Mouse (Mus musculus): ENCODE measurements at regions not wholly inside any gene's neighbourhood (a gene's known extent, or its start where the extent isn't known, plus 50 kb on each side); places are given as distances from the start of the nearest gene placed in this dataset.
A peak's percentile ranks its signal among the peaks of the same experiment; 100 is the strongest.

- whole genome bisulfite sequencing = 15% methylated on average over 4 of the region's 4 CpGs
- H3K4me1 ChIP-seq (ENCODE audit: control insufficient read depth, insufficient read depth, low read length) = peaks cover 14% of the 10 kb centered on the region
- no peak overlapping the region for H3K4me3 ChIP-seq (replicated peaks; ENCODE audit: insufficient read depth, low read depth, low read length)
- DNase-seq = peak; percentile 74 to 82
- H3K27ac ChIP-seq (ENCODE audit: insufficient read depth, low read length) = no peak overlapping the region; the same call in 1 of the 2 replicates
- no peaks in the 10 kb centered on the region for H3K27me3 ChIP-seq (ENCODE audit: control insufficient read depth, insufficient read depth, low read length)
- TF ChIP-seq POLR2A (IDR thresholded peaks at IDR 0.05; ENCODE audit: borderline replicate concordance, insufficient read depth, low read length) (no peak), CTCF (IDR thresholded peaks at IDR 0.05; ENCODE audit: borderline replicate concordance, insufficient read depth, low read depth, low read length) (no peak)
Measured at GRCm38 (mm10) chr8:86224851-86225250, 355.6 kb downstream of the Abcc12 start.

DNA sequence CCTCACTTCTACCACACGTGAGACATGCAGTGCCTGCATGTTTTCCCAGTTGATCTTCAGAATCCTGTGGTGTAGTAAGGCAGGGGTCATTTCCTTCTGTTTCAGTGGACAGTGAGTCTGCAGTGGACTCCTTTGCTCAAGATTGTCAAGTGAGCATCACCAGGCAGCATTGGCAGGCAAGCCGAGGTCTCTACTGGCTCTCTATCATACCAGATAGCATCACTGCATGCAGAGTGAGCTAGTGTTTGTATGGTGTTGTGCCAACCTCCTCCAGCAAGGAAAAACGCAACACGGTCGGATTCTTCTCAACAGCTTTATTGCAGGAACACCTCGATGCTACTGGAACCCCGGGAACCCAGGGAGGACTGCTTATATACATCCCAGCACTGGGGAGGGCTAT, 357.8 kb downstream of the Abcc12 start:
- peak; percentile 41 to 46 for DNase-seq
- Histone ChIP-seq H3K27me3 (ENCODE audit: control insufficient read depth, insufficient read depth, low read length) (no peaks in the 10 kb centered on the region), H3K27ac (ENCODE audit: insufficient read depth, low read length) (peak overlapping the region; percentile 45; the same call in 1 of the 2 replicates), H3K4me3 (replicated peaks; ENCODE audit: insufficient read depth, low read depth, low read length) (no peak overlapping the region), H3K4me1 (ENCODE audit: control insufficient read depth, insufficient read depth, low read length) (peaks cover 14% of the 10 kb centered on the region)
- no peak for TF ChIP-seq CTCF (IDR thresholded peaks at IDR 0.05; ENCODE audit: borderline replicate concordance, insufficient read depth, low read depth, low read length)
- no peak for TF ChIP-seq POLR2A (IDR thresholded peaks at IDR 0.05; ENCODE audit: borderline replicate concordance, insufficient read depth, low read length)
- 15% methylated on average over 7 of the region's 7 CpGs for WGBS

- no peaks in the 10 kb centered on the region for H3K27me3 ChIP-seq (ENCODE audit: control insufficient read depth, insufficient read depth, low read length)
- DNase-seq = peak; percentile 69 to 88
- WGBS = 12% methylated on average over 4 of the region's 4 CpGs
- peaks cover 14% of the 10 kb centered on the region for H3K4me1 ChIP-seq (ENCODE audit: control insufficient read depth, insufficient read depth, low read length)
- H3K4me3 ChIP-seq (replicated peaks; ENCODE audit: insufficient read depth, low read depth, low read length) = no peak overlapping the region
- TF ChIP-seq CTCF (IDR thresholded peaks at IDR 0.05; ENCODE audit: borderline replicate concordance, insufficient read depth, low read depth, low read length) = no peak
- TF ChIP-seq POLR2A (IDR thresholded peaks at IDR 0.05; ENCODE audit: borderline replicate concordance, insufficient read depth, low read length) = no peak
- peak overlapping the region; percentile 45; the same call in 1 of the 2 replicates for H3K27ac ChIP-seq (ENCODE audit: insufficient read depth, low read length)
Measured at GRCm38 (mm10) chr8:86222228-86222627, 358.3 kb downstream of the Abcc12 start.

DNA sequence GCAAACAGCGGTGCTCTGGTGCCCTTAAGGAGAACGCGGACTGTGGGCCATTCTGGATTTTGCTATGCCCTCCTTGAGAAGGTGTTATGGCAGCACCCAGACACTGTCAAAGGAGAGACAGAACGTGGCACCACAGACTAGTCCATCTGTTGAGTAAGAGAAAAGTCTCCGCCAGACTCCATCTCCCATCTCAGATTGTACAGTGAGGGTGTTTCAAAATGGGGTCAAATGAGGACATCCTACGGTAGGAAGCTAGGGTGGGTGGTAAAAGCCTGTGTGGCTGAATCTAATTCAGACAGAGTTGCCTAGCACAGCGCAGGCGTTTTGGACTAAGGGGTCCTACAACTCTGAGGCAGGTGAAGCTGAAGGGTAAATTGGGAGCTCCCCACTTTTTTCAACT, 366.1 kb downstream of the Abcc12 start:
- Histone ChIP-seq H3K4me3 (replicated peaks; ENCODE audit: insufficient read depth, low read depth, low read length) (no peak overlapping the region), H3K27me3 (ENCODE audit: control insufficient read depth, insufficient read depth, low read length) (no peaks in the 10 kb centered on the region), H3K27ac (ENCODE audit: insufficient read depth, low read length) (no peak overlapping the region), H3K4me1 (ENCODE audit: control insufficient read depth, insufficient read depth, low read length) (no peaks in the 10 kb centered on the region)
- no peak for DNase-seq
- 87% methylated on average over 8 of the region's 8 CpGs for WGBS
- TF ChIP-seq CTCF (IDR thresholded peaks at IDR 0.05; ENCODE audit: borderline replicate concordance, insufficient read depth, low read depth, low read length) = no peak

- DNase-seq = no peak
- no peak overlapping the region for H3K27ac ChIP-seq (ENCODE audit: insufficient read depth, low read length)
- H3K4me1 ChIP-seq (ENCODE audit: control insufficient read depth, insufficient read depth, low read length) = no peaks in the 10 kb centered on the region
- H3K4me3 ChIP-seq (replicated peaks; ENCODE audit: insufficient read depth, low read depth, low read length) = no peak overlapping the region
- 98% methylated on average over 2 of the region's 2 CpGs for WGBS
- H3K27me3 ChIP-seq (ENCODE audit: control insufficient read depth, insufficient read depth, low read length) = no peaks in the 10 kb centered on the region
- TF ChIP-seq CTCF (IDR thresholded peaks at IDR 0.05; ENCODE audit: borderline replicate concordance, insufficient read depth, low read depth, low read length) (no peak), POLR2A (IDR thresholded peaks at IDR 0.05; ENCODE audit: borderline replicate concordance, insufficient read depth, low read length) (no peak)
Measured at GRCm38 (mm10) chr8:86212461-86212860, 368.0 kb downstream of the Abcc12 start.

DNA sequence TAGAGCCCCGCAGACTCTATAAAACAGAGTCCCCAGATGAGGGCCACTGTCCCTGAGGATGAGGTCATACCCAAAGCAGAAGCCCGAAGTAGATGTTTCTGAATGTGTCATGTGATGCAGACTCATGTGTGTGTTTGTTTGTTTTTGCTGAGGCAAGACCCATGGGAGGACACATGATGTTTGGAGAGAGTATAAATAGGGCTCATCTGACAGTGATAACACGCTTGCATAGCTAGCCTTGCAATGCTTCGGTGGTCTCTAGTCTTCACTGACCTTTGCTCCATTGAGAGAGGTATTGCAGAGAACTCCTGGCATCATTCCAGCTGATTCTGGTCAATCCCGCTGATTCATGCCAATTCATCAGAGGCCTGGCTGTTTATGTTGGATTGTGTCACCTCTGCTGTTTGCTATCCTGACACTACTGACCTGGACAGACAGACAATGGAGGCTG, 368.1 kb downstream of the Phkb start:
- DNase-seq = no peak
- 66% methylated on average over 5 of the region's 5 CpGs for WGBS
- no peaks in the 10 kb centered on the region for H3K27me3 ChIP-seq (ENCODE audit: control insufficient read depth, insufficient read depth, low read length)
- H3K4me3 ChIP-seq (replicated peaks; ENCODE audit: insufficient read depth, low read depth, low read length) = no peak overlapping the region
- TF ChIP-seq CTCF (IDR thresholded peaks at IDR 0.05; ENCODE audit: borderline replicate concordance, insufficient read depth, low read depth, low read length) = no peak
- TF ChIP-seq POLR2A (IDR thresholded peaks at IDR 0.05; ENCODE audit: borderline replicate concordance, insufficient read depth, low read length) = no peak
- peaks cover 4% of the 10 kb centered on the region; the same call in 1 of the 2 replicates for H3K4me1 ChIP-seq (ENCODE audit: control insufficient read depth, insufficient read depth, low read length)
- no peak overlapping the region for H3K27ac ChIP-seq (ENCODE audit: insufficient read depth, low read length)

- peak in 1 of 2 experiments; percentile 52 for DNase-seq
- TF ChIP-seq CTCF (IDR thresholded peaks at IDR 0.05; ENCODE audit: borderline replicate concordance, insufficient read depth, low read depth, low read length) (peak; percentile 39; the same call in 1 of the 2 replicates), POLR2A (IDR thresholded peaks at IDR 0.05; ENCODE audit: borderline replicate concordance, insufficient read depth, low read length) (no peak)
- Histone ChIP-seq H3K4me1 (ENCODE audit: control insufficient read depth, insufficient read depth, low read length) (peaks cover 15% of the 10 kb centered on the region), H3K27ac (ENCODE audit: insufficient read depth, low read length) (no peak overlapping the region), H3K27me3 (ENCODE audit: control insufficient read depth, insufficient read depth, low read length) (no peaks in the 10 kb centered on the region), H3K4me3 (replicated peaks; ENCODE audit: insufficient read depth, low read depth, low read length) (no peak overlapping the region)
- 11% methylated on average over 6 of the region's 6 CpGs for WGBS
Measured at GRCm38 (mm10) chr8:86204421-86205229, 363.9 kb downstream of the Phkb start.

DNA sequence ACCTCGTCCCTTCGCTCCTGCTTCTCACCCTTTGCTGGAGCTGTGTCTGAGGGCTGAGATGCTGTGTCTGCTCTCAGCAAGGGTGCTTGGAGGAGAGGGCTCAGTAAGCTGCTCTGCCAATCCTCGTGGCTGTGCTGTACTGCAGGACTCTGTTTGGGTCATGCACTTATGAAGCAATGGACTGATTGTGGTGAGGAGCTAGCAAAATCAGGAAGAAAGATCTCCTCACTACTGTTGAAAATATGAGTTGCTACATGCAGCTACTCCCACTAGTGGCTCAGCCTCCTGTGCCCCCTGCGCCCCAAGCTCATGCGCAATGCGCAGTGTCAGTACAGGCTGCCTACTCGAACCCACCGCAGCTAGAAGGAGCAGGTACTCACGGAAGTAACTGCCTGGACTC, 362.3 kb downstream of the Phkb start:
- no peak for DNase-seq
- TF ChIP-seq CTCF (IDR thresholded peaks at IDR 0.05; ENCODE audit: borderline replicate concordance, insufficient read depth, low read depth, low read length) (no peak), POLR2A (IDR thresholded peaks at IDR 0.05; ENCODE audit: borderline replicate concordance, insufficient read depth, low read length) (no peak)
- Histone ChIP-seq H3K27me3 (ENCODE audit: control insufficient read depth, insufficient read depth, low read length) (no peaks in the 10 kb centered on the region), H3K4me3 (replicated peaks; ENCODE audit: insufficient read depth, low read depth, low read length) (no peak overlapping the region), H3K27ac (ENCODE audit: insufficient read depth, low read length) (no peak overlapping the region), H3K4me1 (ENCODE audit: control insufficient read depth, insufficient read depth, low read length) (peaks cover 15% of the 10 kb centered on the region)
- WGBS = 72% methylated on average over 9 of the region's 9 CpGs

Data from cerebellum, adult 2 months (tissue).